Mouse (Mus musculus): Measurements from ENCODE around the gene Hs3st4. TPM values are rescaled to one million over a fixed set of nuclear protein-coding genes. Genes with fewer than 3 reads are reported as not detected.

The Hs3st4 gene
- polyA plus RNA-seq (2014; fragmentation: Illumina TruSeq; extraction: RNeasy Lipid Tissue Mini Kit (QIAGEN cat#74804); ENCODE audit: low read depth, low replicate concordance) = 0.09 TPM

DNA sequence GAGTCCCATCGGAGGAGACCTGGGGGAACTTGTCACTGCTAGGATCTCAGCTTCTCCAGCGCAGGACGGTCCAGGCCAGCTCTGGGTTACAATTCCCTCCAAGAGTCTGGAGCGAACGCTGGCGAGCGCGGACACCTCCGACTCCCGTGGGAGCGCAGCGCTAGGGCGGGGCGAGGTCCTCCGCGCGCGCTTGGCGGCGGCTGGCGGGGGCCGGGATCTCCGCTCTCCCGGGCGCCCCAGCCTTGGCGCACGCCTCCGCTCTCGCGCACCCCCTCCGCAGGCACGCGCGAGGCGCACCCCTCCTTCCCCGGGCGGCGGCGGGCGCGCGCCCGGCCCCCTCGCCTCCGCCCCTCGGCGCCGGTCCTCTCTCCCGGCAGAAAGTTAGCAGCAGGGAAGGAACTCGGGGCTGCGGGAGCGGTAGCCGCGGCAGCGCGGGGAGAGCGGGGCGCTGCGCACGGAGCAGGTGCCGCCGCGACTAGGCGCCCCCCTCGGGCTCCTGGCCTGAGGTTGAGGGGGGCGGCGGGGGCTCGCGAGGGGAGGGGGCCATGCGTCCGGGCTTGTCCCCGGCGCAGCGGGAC, at the start of gene Hs3st4:
Gene Hs3st4 (plus strand): TSS at position 409 of the 578 bp plus-strand sequence.

